Mouse (Mus musculus) lung, postnatal 25 days (tissue): ENCODE measurements around the gene Pmpca.
A peak's percentile ranks its signal among the peaks of the same experiment; 100 is the strongest.

Experiments
- DNase-seq: peaks from one replicate; pipeline ENCODE4 v3.0.0; 2022; ENCODE audit warnings: low spot score

Gene Pmpca

DNA sequence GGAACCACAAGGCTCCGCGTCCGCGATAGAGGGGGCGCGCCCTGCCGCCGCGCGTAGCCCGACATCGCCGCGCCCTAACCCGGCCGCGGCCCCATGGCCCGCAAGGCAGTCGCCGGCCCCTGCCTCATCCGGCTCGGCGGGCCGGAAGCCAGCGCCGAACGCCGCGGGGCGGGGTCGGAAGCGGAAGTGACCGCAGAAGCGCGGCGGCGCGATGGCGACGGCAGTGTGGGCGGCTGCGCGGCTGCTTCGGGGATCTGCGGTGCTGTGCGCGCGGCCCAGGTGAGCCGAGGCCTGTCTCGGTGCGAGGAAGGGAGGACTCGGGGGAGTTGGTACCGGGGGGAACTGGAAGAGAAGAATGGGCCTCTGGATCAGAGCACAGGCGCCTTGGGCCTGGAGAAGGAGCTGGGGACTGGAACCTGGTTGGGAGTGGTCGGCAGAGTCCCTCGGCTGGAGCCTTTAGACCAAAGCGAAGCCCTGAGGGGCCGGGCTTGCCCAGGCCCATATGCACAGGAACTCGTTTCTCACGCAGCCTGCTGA is at the start of gene Pmpca, which contains the start of gene Entr1:
Pmpca (plus strand) TSS at position 186 of the 537 bp plus-strand sequence.
Entr1 (minus strand) TSS at position 163 of the 537 bp plus-strand sequence.
- peak; percentile 77 for DNase-seq

DNA sequence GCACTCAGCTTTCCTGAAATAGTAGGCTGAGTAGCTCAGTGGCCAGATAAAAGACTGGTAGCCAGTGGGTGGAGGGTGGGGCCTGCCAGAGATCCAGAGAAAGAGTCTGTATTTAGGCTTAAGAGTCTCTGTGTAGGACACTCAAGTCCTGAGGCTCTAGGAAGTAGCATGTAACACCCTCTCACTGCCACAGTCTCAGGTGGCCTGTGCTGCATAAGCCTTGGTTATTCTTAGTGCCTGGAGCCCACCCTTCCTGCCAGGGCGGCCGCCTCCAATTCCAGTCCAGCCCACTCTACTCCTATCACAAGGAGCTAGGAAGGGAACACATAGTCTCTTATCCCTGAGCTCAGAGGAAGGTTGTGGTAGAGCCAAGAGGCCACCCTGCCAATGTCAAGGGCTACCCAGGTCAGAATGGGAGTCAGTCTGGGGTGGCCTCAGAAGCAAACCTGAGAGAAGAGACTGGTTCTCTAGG is 47.6 kb upstream of the Pmpca start:
- peak; percentile 37 for DNase-seq

DNA sequence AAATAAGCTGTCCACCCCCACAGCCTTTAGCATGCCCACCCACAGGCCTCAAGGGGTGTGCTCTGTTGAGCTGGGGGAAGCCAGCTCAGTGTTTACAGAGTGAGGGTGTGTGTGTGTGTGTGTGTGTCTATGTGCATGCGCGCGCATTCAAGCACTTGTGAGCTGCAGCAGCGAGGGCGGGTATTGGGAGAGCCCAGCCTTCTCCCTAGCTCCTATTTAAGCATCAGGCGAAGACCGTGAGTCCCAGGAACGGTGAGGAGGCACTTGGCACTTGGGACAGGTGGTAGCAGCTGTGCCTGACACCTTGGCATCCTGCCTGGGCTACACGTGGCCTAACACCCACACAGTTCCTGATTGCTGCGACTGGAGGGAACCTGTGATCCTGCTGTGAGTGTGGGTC is 47.1 kb upstream of the Pmpca start:
- DNase-seq: peak; percentile 74

DNA sequence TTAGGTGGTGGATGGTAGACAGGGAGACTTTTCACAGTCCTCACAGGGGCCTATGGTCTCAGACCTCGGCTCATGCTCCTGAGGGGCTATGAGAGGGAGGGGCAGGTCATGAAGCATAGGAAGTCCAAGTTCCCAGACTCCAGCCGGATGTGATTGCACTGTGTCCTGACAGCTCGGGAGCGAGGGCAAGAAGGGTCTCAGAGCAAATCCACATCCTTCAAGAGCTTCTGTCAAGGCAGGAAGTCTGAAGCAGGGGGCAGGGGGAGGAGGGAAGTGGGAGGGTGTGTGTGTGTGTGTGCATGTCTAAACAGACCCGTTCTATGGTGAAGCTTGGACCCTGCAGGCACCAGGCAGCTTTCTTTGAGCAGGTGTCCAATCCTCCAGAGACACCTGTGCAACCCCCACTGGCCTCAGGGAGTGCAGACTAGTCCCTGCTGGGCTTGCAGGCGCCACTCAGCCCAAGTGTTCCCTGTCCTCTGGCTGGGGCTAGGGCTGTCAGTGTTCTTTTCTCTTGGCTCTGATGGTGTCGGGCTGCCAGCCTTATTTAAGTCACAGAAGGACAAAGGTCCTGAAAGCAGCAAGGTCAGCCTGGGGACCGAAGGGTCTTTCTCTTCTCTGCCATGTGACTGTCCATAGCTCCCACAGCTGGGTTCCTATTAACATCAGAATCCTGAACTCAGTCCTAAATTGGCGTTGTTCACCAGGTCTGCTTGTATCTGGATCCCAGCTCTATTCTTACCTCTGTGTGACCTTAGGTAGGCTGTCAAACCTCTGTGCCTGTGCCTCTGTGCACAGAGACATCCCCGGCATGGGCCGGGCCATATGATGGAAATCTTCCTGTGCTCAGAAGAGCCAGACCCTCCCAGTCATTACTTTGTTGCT is 46.3 kb upstream of the Pmpca start:
- DNase-seq: peak; percentile 42

DNA sequence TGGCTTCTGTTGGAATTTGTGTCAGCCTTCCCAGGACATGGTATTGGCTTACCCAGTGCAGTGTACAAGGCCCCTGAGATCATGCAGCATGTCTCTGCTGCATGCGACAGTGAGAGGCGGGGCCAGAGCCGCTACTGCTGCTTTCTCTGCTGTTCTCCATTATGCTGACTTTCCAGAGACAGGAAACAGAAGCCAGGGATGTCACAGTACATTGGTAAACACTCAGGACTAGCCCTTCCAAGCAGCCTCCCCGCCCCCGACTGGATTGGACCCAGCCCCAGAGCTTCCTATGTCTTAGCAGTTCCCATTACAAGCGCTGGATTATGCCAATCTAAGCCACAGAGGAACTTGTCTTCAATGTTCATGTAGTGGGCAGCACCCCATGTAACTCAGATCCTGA is 40.9 kb upstream of the Pmpca start:
- DNase-seq: peak; percentile 65

DNA sequence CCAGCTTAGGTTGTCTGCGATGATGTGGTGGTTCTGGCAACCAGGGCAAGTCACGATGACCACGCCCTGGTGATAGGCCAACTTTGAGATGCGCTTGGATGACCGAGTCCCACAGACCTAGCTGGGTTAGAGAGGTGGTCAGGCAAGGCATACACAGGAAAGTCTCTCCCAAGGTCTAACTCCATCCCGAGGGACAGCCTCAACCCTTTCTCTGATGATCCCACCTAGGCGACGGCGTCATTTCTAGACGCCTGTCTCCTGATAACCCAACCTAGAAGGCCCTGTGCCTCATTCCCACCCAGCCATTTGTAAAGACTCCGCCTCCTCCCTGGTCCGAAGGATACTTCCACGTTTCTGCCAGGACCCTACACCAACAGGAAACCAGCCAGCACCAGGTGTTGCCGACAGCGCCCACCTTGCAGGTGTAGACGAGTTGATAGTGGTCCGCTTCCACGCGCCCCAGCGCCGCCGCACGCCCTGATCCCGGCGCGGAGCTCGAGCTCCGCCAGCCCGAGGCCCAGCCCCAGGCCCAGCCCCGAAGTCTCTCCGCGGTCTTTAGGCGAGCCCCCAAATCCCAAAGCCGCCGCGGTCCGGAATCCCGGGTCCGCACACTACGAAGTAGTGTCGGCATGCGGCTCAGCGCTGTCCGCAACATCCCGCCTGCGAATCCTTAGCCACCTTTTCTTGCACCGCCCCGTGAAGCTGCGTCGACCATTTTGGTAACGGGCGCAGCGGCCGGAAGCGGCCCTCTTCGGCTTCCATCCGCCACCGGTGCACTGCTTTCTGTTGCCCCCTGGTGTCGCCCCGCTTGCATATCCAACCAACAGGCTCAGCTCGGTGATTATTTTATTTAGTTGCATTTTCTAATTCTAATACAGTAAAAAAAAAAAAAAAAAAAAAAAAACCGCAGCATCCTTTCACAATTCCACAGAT is 37.5 kb upstream of the Pmpca start, which contains the start of gene Dnlz:
Dnlz (minus strand) TSS at position 753 of the 933 bp plus-strand sequence.
- peak; percentile 93 for DNase-seq

DNA sequence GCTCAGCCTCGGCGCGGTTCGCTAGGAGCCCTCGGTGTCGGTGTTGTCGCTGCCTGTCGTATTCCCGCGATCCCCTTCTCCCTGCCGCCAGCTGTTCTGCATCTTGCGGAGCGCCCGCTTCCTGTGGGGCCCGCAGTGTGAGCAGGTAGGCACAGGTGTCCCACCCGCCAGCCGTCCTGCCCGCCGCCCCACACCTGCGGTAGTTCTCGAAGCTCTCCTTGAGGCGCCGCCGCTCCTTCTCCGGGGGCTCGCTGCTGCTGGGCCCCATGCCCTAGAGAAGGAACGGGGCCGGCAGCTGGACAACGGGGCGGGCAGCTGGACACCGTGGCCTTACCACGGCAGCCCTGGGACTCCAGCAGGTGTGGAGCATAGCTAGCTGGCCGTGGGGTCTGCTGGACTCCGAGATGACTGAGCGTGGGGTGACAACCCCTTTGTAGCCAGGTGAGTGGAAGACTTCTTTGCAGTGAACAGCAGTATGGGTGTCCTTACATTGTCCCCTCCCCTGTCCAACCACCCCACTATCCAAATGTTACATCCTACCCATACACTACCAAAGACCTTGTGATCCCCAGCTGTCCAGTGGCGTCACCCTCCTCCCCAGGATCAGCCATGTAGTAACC is 36.7 kb upstream of the Pmpca start:
- DNase-seq: no peak

DNA sequence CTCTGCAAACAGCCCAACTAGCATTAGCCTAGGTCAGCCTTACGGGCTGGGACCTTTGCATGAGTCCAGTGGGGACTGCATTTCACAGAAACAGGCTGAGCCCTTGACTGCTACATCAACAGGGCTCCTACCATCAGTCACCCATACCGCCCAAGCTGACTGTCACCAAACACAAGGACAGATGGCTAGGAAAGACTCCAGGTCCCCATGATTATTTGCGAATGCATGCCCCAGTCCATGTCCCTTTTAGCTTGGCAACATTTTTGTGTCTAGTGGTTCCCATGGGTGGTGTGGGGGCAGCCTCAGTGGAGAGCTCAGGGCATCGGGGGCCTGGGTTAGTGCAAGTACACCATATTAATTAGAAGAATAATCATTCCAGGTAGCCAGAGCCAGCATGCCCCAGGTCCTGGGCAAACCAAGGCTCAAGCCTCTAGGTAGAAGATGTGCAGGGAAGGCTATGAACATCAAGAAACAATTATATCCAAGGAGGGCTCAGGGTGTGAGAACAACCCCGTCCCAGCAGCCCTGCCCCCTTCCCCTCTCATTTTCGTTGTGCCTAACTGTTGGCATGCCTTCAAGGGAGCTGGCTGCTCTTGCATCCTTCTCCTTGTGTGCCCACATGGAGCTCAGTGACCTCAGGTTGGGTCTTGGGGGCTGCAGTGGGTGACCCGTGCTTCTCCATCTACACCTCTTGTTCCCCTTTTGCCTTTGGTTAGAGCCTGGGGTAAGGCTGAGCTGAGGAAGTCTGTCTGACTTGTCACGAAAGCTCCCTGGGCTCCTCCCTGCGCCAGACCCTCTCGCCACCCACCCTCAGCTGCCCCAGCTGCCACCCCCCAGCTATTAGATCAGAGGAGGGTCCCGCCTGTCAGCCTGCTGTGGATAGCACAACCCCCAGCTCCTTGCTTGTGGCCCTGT is 35.8 kb upstream of the Pmpca start:
- no peak for DNase-seq

DNA sequence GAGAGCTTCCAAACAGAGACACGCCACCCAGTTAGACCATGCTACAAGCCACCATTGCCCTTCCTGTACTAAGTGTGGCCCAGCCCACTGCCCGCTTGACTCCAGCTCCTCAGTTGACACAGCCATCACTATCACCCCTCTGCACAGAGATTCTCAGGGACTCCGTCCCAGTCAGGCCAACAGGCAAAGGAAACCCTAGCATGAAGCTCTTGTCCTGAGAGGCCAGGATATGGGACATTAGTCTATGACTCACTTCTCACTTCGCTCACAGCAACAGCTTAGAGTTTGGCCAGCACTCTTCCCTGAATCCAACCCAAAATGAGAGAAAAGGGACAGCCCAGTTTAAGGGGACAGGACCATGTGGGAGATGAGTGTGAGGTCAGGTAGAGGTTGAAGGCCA is 34.7 kb upstream of the Pmpca start:
- no peak for DNase-seq

DNA sequence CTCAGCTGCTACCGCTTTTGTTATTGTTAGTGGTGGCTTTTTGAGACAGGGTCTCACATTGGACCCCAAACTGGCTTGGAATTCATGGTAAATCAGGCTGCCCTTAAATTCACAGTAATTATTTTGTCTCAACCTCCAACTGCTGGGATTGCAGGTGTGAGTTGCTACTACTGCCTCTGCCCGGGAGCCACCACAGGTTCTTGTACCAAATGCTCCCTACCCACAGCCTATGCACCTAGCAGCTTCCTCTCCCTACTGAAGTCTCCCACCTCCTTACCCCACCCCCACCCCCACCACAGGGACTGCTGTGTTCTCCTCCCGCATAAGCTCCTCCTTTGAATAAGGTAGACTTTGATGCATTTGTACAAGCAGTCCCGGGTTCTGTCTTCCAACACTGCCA is 32.9 kb upstream of the Pmpca start:
- DNase-seq: no peak

DNA sequence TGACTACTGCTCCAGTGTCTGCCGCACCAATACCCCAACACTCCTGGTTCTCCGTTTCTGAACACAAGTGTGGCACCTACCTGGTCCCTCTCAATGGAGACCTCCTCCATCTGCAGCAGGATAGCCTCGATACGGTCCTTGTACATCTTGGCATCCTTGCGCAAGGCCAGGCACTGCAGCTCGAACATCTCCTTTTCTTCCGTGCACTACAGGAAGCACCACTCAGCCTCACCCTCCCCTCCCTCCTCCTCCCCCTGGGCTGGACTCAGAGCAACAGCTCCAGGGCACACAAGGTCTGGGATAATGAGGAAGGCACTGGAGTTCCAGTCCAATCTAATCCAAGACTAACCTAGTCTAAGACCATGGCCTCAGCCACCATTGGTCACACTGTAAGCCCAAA is 32.5 kb upstream of the Pmpca start:
- peak; percentile 48 for DNase-seq

DNA sequence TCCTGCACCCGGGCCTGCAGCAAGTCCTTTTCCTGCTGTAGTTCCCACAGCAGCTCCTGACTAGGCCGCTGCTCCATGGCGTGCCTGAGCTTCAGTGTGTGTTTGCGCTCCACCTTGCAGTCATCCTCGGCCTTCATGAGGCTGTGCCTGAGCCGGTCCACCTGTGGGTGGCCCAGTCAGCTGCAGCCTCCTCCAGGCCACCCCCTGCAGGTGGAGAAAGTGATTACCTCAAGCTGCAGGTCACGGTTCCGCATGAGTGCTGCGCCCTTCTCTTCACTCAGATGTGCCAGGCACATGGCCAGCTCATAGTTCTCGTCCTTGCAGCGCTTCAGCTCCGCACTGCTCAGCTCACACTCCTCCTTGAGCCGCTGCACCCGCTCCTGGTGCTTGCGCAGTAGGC is 31.7 kb upstream of the Pmpca start:
- DNase-seq: no peak

DNA sequence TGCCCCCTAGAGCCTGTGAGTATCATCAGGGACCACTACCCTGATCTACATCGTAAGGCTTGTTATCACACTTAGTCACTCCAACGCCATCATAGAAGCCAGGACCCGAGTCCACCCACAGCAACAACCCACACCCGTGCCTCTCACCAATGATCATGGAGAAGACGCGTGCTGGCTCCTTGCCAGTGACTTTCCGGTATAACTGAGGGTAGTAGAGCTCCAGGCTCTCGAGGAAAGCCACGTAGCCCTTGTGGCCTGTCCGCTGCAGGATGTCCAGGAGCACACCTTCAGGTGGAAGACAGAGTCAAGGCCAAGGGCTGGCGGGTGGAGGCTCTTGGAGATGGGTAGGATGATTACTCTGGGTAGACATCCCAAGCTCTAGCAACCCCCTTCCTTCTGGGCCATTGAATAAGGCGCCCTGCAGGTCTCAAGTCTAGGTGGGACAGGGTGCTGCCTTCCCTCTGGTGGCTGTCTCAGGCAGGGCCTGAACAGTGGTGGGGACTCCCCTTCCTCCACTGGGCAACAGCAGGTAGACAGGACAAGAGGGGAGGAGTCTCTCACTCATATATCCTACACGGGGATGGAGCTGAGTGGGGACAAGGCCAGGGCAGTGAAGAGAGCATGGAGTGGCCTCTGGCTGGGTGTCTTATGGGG is 30.3 kb upstream of the Pmpca start:
- DNase-seq: no peak

DNA sequence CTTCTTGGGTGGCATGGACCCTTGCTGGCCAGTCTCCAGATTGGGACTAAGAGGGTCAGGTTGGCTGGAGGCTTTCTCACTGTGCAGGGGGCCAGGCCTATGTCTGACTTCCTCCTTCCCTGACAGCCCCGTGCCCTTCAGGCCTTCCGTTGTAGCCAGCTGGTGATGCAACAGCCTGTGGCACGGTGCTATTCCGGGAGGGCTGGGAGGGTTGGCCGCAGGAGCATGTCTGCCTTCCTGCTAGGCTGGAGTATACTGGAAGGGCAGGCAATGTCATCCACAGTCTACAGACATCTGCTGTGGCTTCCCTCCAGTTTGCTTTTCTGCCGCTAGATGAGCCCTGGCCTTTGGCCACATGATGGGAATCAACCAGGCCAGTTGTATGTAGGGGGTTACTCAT is 29.2 kb upstream of the Pmpca start:
- peak; percentile 31 for DNase-seq

DNA sequence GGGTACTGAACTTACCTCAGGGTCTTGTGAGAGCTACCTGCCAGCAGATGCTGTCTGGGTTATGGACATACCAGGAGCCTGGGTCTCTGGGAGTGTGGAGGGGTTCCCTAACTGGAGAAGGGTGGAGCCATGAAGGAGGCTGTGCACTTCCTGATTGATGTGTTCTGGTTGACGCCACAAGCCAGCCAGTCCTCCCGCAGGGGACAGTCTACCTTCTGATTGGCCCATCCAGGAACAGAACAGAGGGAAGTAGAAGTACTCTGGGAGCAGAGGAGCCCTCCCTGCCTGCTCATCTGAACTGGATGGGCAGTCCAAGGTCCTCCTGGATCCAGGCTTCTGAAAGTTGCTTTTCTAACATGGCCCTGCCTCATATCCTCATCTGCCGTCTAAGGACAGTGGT is 28.4 kb upstream of the Pmpca start, which contains the start of gene Card9:
Card9 (minus strand) TSS at position 147 of the 400 bp plus-strand sequence.
- peak; percentile 46 for DNase-seq

DNA sequence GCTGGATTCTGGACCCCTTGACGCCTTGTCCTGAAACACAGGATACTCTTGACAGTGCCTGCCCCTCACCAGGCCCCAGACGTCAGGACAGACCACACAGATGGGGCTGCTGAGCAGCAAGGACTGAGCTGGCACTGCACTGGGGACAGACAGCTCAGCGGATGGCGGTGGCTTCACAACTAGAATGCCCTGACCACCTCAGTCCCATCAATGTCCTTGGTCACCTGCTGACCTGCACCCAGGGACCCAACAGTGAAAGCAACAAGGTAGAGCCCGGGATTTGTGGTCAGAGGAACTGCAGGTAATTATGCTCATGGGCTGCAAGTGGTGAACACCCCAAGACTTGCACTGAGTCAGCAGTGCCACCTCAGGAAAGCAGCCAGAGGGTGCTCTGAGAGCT is 26.1 kb upstream of the Pmpca start:
- DNase-seq: no peak

DNA sequence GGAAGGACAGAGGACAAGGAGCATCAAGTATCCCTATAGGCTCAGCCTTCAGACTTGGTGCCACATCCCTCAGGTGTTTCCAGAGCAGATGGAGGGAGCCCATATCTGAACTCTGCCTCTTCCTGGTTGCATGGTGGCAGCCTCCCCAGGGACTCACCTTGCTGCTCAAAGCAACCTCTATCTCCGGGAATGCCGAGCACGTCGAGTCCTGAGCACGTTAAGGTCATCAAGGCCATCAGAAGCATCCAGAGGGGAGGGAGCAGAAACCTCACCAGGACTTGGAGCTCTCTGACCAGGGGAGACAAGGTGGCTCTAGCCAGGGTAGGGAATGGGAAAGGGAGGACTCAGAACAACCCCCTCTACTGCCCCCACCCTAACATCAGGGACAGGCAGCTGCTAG is 25.7 kb upstream of the Pmpca start:
- DNase-seq: no peak

DNA sequence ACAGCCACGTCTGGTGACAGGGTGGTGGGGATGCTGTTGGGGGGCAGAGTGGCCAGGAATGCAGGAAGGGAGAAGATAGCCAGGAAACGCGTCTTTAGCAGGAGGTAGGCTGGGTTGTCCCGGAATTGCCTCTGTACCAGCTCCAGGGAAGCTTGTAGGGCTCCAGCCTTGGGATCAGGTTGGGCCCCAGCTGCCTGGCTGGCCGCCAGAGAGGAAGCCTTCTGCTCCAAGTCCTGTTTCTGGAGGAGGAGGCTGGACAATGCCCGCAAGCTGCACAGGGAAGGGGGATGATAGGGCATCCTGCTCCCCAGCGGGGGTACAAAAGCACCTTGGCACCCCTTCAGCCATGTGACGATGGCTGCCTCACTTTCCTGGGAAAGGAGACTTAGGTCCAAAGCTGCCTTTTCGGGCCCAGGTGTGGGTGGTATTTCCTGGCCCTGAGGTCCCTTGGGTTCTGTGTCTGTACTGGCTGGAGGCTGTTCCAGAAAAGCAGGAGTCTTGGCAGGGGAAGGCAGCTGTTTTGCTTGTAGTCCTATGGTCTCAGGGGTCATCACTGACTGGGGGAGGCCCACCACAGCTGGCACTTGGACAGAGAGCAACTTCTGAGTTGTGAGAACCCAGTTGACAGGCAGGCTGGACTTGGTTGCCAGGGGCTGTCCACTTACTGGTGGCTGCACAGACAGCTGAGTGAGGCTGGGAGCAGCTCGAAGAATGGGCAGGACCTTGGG is 24.2 kb upstream of the Pmpca start:
- peak; percentile 39 for DNase-seq

DNA sequence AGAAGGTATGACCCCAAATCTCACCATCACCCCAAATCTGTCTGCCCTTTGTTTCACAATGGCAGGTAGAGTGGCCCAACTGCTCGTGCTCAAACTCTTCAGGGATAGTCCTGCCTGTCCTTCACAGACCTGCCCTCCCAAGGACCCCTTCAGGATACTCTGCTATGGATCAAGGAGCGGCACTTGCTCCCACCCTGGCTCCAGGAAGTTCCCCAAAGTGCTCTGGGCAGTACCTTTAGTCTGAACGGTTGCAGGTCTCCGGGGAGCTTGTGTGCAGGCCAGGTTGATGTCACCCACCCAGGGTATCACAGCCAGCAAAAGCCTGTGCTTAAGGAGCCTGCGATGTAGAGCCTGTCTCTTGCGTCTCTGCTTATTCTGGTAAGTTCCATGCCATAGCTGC is 21.2 kb upstream of the Pmpca start:
- DNase-seq: no peak
